Mouse (Mus musculus): ENCODE data around the gene Brd7. TPM values are rescaled to one million over a fixed set of nuclear protein-coding genes. Genes with fewer than 3 reads are reported as not detected.

Brd7 gene
- 84.6 TPM for polyA plus RNA-seq (2021)

DNA sequence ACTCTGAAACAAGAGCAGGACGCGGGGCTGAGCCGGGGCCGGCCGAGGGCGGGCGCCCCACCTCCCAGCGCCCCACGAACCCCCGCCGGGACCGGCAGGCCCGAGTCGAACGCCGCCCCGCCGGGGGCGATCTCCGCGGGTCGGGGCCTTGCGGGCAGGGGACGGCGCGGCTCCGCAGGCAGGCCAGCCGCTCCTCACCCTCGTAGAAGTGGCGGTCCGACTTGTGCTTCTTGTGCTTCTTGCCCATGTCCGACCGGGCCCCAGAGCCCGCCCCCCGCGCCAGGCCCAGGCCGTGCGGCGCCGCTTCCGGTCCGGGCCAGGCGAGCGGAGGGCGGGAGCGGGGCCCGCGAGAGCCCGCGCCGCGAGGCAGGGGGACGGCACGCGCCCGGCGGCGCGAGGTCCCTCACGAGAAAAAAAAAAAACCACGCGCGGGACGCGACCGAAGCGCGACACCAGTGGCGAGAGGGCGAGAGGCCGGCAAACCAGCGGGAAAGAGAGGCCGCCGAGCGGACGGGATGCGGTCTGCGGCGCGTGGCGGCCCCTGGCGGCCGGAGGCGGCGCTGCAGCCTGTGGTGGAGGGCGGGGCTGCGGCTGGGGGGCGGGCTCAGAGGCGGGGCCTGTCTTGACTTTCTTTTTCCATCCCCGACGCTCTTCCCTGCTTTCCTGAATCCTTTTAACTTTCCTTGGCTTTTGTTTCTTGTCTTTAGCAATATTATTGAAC, at the start of gene Brd7:
TSS of gene Brd7 (minus strand) at position 487 of the 721 bp plus-strand sequence.
- ATAC-seq (peak; percentile 87), DNase-seq (ENCODE audit: low read depth, low spot score) (no peak)
- CTCF ChIA-PET, result interaction anchor here (1.3 to 1.6 kb wide), 2 partner anchors 10 to 92 kb away, joined by 4 to 5 read pairs; no protein-coding TSS in a partner anchor
- peak; percentile 99 for TF ChIP-seq CTCF (IDR thresholded peaks at IDR 0.05)
- in situ Hi-C loops (cut with MboI; ENCODE audit: low pct_unique_long_range_greater_than_20kb), result no loop called here
- peaks cover 4% of the 10 kb centered on the region for H3K27me3 ChIP-seq
- POLR2A ChIA-PET, result interaction anchor here (1.0 to 1.1 kb wide), 2 partner anchors 11 to 43 kb away, joined by 3 read pairs; no protein-coding TSS in a partner anchor

DNA sequence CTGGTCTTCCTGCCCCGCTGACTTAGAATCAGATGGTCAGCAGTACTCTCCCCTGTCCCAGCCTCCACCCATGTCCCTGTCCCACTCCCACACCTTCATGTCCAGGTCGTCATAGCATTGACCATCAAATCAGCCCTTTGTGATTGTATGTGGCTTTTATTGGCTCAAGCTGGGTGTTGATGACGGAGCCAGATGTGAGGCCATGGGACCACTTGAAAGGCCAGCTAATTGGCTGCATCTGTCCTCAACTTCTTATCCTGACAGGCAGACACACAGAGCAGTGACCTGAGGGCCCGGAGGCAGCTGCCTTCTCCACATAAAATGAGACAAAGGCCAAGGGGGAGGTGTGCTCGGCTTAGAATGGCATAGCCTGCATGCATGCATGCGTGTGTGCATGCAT, 49.5 kb upstream of the Brd7 start:
- CTCF ChIA-PET, result no interaction called here
- peaks cover 55% of the 10 kb centered on the region for H3K27me3 ChIP-seq
- POLR2A ChIA-PET, result no interaction called here
- in situ Hi-C loops (cut with MboI; ENCODE audit: low pct_unique_long_range_greater_than_20kb), result no loop called here
- no peak for ATAC-seq
- no peak for DNase-seq (ENCODE audit: low read depth, low spot score)
- no peak for TF ChIP-seq CTCF (IDR thresholded peaks at IDR 0.05)

DNA sequence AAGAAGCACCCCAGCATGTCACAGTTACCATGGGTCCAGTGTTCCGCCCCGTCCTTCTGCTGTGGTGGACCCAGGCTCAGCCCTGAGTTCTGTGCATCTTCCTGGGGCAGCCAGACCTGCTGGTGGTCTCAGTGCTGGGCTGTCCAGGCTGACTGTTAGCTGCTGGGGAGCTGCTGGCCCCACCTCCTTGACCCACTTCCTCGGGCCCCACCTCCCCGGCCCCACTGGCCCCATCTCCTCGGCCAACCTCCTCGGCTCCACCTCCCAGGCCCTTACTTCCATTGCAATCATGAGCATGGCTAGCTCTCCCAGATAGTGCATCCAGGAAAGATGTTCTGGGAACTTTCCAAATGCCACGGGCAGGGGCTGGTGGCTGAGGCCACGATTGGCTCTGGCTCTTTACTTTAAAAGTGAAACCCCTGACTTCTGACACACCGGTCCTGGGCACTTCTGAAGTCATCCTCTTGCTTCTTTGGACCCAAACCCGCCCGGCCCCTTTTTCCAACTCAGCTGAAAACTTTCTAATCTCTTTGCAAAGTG, 47.5 kb upstream of the Brd7 start:
- in situ Hi-C loops (cut with MboI; ENCODE audit: low pct_unique_long_range_greater_than_20kb), result no loop called here
- peaks cover 50% of the 10 kb centered on the region for H3K27me3 ChIP-seq
- POLR2A ChIA-PET, result no interaction called here
- no peak for TF ChIP-seq CTCF (IDR thresholded peaks at IDR 0.05)
- DNase-seq (ENCODE audit: low read depth, low spot score) (no peak), ATAC-seq (no peak)
- CTCF ChIA-PET, result no interaction called here

DNA sequence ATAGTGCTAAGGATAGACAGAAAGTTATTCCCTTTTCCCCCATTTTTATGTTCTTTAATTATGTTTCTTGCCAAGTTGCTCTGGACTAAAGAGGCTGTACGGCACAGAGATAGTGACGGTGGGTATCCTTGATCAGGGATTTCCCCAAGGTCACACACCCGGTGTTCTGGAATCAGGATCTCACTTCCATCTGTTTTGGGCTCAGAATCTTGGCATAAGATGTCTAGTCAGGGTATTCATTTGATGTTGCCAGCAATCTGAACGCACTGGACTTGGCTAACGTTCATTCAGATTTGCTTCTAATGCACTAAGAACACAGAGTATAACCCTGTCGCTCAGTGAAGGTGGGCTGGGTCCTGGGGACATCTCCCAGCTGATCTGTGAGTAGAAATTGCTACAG, 45.7 kb upstream of the Brd7 start:
- H3K27me3 ChIP-seq, result peaks cover 39% of the 10 kb centered on the region
- in situ Hi-C loops (cut with MboI; ENCODE audit: low pct_unique_long_range_greater_than_20kb), result no loop called here
- DNase-seq (ENCODE audit: low read depth, low spot score), result no peak
- no peak for TF ChIP-seq CTCF (IDR thresholded peaks at IDR 0.05)
- CTCF ChIA-PET, result interaction anchor here (0.8 kb wide), 1 partner anchor 9 kb away, joined by 3 read pairs; no protein-coding TSS in a partner anchor
- POLR2A ChIA-PET, result no interaction called here
- ATAC-seq, result no peak

DNA sequence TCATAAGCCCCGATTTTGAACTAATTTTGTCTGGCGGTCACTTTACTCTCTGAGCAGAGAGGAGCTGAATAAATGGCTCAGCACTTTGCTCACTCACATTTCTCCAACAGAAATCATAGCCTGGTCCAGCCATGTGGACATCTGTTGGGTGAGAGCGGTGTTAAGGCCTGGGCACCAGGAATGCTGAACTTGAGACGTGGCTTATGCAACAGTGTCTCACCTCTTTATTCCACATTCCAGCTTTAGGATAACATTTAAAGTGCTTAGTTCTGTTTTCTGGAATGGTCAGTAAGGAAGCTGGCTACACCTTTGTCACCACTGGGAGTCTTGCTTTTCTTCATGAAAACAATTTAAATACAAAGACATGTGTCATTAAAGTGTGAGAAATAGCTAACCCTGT, 36.1 kb upstream of the Brd7 start:
- no peak for ATAC-seq
- POLR2A ChIA-PET, result interaction anchor here (0.7 kb wide), 1 partner anchor 311 kb away, joined by 3 read pairs; no protein-coding TSS in a partner anchor

DNA sequence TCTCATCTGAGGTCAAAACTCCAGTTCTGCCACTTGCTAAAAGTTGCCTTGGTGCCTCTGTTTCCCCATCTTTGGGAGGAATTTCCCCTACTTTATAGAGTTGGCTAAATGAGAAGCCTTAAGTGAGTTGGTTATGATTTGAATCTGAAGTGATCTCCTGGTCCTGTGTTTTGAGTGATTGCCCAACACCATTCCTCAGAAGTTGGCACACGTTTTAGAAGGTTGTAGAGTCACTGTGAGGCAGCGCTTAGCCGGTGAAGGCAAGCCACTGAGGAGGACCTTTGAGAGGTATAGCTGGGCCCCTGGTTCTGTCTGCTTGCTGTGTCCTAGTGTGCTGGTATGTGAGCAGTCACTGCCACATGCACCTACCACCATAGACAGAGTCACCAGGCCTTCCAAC, 31.3 kb upstream of the Brd7 start:
- ChIA-PET POLR2A (no interaction called here), CTCF (no interaction called here)
- peaks cover 31% of the 10 kb centered on the region for H3K27me3 ChIP-seq
- in situ Hi-C loops (cut with MboI; ENCODE audit: low pct_unique_long_range_greater_than_20kb), result no loop called here
- no peak for DNase-seq (ENCODE audit: low read depth, low spot score)
- no peak for TF ChIP-seq CTCF (IDR thresholded peaks at IDR 0.05)
- no peak for ATAC-seq

More for the DNA sequence above, 36.1 kb upstream of the Brd7 start:
- CTCF ChIA-PET, result no interaction called here
- peaks cover 54% of the 10 kb centered on the region for H3K27me3 ChIP-seq
- in situ Hi-C loops (cut with MboI; ENCODE audit: low pct_unique_long_range_greater_than_20kb), result no loop called here
- DNase-seq (ENCODE audit: low read depth, low spot score), result no peak
- no peak for TF ChIP-seq CTCF (IDR thresholded peaks at IDR 0.05)

DNA sequence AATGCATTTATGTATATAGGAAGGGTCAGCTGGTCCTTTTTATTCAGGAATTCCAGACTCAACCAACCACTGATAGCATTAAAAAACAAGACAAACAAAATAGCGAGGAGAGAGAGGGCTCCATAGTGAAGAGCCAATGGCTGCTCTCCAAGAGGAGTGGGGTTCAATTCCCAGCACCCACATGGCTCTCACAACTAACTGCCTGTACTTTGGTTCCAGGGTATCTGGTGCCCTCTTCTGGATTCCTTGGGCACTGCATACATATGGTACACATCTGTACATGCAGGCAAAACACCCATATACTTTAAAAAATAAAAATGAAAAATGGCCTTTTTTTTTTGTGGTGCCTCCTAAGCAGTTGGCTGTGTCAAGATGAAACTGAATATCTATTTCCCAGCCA, 28.8 kb upstream of the Brd7 start:
- DNase-seq (ENCODE audit: low read depth, low spot score) (no peak), ATAC-seq (no peak)

DNA sequence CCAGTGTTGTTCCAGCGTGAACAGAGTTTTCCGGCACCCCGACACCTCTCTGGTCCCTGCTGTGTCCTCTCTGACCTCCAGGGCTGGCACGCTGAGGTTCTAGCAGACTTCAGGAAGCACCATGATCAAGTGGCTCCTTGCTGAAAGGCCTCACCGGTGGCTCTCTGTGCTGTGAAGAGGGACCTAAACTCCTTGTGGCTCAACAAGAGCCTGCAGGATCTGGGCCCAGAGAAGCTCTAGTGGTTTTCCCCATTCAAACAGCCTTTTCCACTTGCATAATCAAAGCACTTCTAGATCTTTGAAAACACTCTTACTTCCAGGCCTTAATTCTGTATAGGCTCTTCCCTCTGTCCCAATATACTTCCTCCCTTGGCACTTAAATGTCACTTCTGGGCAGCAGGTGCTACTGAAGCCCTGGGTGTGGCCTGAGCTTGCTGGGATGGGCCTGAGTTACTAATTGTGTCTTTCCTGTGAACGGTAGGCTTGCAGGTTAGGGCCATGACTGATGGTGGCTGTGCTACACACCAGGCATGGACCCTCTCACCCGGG, 26.8 kb upstream of the Brd7 start:
- TF ChIP-seq CTCF (IDR thresholded peaks at IDR 0.05), result no peak
- CTCF ChIA-PET, result no interaction called here
- H3K27me3 ChIP-seq, result peaks cover 22% of the 10 kb centered on the region
- ATAC-seq, result no peak
- in situ Hi-C loops (cut with MboI; ENCODE audit: low pct_unique_long_range_greater_than_20kb), result no loop called here
- DNase-seq (ENCODE audit: low read depth, low spot score), result no peak
- POLR2A ChIA-PET, result no interaction called here

More for the DNA sequence above, 28.8 kb upstream of the Brd7 start:
- peaks cover 28% of the 10 kb centered on the region for H3K27me3 ChIP-seq
- TF ChIP-seq CTCF (IDR thresholded peaks at IDR 0.05), result peak; percentile 69
- in situ Hi-C loops (cut with MboI; ENCODE audit: low pct_unique_long_range_greater_than_20kb), result no loop called here
- ChIA-PET CTCF (interaction anchor here (1.0 to 1.1 kb wide), 2 partner anchors 30 to 125 kb away, joined by 4 to 5 read pairs; no protein-coding TSS in a partner anchor), POLR2A (no interaction called here)

DNA sequence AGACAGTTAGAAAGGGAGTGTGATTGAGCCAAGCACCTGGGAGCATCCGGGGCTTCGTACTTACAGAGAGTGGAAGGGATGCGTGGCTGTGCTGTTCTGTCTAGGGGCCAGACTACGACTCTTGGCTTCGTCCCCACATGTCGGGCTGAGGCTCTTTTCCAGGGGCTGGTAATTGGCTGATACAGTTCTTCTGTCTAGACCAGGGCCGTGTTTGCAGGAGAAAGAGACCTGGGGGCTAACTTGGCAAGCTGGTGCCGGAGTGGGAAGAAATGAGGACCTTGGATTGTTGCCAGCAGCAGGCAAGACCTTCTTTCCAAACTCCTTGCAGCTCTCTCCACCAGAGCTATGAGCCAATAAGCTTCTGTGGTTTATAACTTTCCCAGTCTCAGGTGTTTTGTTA, 25.9 kb upstream of the Brd7 start:
- in situ Hi-C loops (cut with MboI; ENCODE audit: low pct_unique_long_range_greater_than_20kb), result no loop called here
- ATAC-seq (no peak), DNase-seq (ENCODE audit: low read depth, low spot score) (no peak)
- TF ChIP-seq CTCF (IDR thresholded peaks at IDR 0.05), result no peak
- ChIA-PET CTCF (no interaction called here), POLR2A (no interaction called here)
- H3K27me3 ChIP-seq, result peaks cover 16% of the 10 kb centered on the region

DNA sequence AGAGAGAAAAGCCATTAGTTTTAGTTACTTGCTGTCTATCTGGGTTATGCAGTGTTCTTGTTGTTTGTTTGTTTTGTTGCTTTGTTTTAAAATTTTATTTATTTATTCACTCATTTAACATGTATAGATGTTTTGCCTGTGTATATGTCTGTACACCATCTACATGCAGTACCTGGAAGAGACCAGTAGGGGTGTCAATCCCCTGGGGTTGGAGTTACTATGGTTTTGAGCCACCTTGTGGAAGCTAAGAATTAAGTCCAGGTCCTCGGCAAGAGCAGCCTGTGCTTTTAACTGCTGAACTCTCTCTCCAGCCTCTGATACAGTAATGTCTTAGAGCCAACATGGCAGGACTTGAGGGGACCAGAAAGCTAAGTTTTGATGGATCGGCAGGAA, 21.2 kb upstream of the Brd7 start:
- CTCF ChIA-PET, result interaction anchor here (1.0 to 1.5 kb wide), 2 partner anchors 20 to 34 kb away, joined by 3 read pairs; no protein-coding TSS in a partner anchor
- no peak for DNase-seq (ENCODE audit: low read depth, low spot score)
- in situ Hi-C loops (cut with MboI; ENCODE audit: low pct_unique_long_range_greater_than_20kb), result no loop called here
- TF ChIP-seq CTCF (IDR thresholded peaks at IDR 0.05), result no peak
- POLR2A ChIA-PET, result no interaction called here
- peaks cover 28% of the 10 kb centered on the region for H3K27me3 ChIP-seq
- no peak for ATAC-seq
